Mouse (Mus musculus) lung, adult 2 months (tissue): ENCODE results near the gene Galnt18.

Source experiments
- CTCF ChIP-seq: fragments of 200-500 bp; IDR thresholded peaks from 2 replicates; pipeline ENCODE4 v1.5.1; 2011; ENCODE audit warnings: mild to moderate bottlenecking, low read length, control low read depth; ENCODE audit not compliant: insufficient read depth
- POLR2A ChIP-seq: fragments of 200-500 bp; IDR thresholded peaks from 2 replicates; pipeline ENCODE4 v1.6.1; 2011; ENCODE audit warnings: low read depth, mild to moderate bottlenecking, control low read depth, low read length, borderline replicate concordance; ENCODE audit errors: extremely low read depth

DNA sequence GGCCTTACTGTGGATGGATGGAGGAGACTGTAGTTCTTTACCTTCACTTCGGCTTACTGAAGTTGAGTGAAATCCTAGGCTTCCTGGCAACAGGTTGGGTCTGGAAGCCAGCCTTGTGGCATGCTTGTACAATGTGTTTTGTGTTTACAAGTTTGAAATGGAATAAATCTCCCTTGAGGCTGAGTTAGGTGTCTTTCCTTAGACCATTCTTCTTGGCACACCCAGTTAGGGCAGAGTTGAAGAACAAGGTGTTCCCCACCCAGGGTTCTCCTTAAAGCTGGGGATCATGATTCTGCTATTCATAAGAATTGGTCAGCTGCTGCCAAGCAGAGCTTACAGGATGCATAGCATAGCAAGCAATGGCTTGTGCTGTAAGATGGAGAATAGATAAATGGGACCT, 352.4 kb downstream of the Galnt18 start:
- TF ChIP-seq CTCF (no peak), POLR2A (no peak)
